Mouse (Mus musculus) ovary, postnatal 14 days (tissue): ENCODE data around the gene Csnk1e.

ENCODE experiments used
- DNase-seq: peaks from one replicate; pipeline ENCODE4 v3.0.0; 2022; ENCODE audit warnings: low spot score

The Csnk1e gene

DNA sequence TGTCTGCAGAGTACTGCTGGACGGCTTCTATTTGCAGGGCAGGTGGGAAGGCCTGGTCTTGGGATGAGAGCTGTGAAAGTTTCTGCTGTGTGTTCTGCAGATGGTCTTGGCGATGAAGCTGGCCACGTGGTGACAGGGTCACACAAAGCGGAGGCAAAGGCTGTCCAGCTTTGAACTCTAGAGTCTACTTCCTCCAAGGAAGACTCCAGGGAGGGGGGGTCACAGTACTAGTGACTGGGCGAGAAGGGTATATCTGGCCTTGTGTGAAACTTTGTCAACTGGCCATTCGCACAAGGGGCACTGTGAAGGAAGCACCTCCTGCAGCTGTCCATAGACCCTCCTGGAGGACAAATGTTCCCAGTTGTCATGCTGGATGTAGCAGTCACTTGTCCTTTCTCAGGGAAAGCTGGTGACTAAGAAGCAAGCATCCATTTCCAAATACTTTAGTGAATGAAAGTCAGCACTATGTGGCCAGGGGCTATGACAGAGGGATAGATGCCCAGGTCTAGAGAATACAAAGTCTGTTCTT, 32.6 kb downstream of the Csnk1e start:
- DNase-seq, result no peak

DNA sequence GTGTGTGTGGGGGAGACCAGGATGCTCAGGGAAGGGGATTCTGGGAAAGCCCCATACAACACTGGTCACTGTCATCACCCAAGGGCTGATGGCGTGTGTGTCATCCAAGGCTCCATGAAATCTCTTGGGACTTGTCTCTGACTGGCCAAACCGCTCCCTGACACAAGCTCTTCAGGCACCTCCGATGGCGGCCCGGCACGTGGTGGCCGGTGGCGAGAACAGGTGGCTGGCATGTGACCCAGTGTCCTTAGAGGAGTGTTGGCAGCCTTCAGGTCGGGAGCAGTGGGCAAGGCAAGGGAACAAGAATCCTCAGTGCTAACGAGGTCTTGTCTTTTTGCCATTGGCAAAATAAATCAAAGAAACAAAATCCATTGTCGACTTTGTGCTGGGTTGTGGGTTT, 36.7 kb downstream of the Csnk1e start:
- DNase-seq, result no peak

DNA sequence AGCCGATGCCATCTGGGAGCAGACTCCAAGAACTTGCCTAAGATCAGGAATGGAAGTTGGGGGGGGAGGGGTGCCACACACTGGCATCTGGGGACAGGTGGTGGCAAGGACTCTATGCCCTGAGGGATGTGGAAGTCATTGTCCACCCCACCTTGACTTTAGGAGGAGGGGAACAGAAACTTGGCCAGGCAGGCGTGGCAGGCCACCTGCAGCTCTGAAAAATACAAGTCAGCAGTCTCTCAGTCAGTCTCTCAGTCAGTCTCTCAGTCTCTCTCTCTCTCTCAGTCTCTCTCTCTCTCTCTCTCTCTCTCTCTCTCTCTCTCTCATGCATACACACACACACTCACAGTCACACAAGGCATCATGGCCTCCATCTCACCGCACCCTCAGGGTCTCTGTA, 37.1 kb downstream of the Csnk1e start:
- no peak for DNase-seq

DNA sequence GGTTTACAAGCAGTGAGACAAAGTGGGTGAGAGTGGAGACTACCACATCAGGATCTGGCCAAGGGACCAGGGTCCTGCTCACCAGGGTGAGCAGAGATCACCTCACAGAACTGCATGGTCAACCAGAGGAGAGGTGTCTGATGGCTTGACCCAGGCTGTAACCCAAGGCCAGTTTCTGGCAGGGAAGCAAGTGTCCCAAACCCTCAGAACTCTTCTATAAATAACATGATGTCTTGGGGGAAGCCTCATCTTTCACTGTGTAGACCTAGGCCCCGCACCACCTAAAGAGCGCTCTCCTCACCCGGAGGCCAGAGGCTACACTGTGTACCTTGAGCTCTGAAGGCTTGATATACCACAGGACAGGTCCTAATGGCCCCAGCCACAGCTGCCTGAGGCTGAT, 38.0 kb downstream of the Csnk1e start:
- DNase-seq, result no peak

DNA sequence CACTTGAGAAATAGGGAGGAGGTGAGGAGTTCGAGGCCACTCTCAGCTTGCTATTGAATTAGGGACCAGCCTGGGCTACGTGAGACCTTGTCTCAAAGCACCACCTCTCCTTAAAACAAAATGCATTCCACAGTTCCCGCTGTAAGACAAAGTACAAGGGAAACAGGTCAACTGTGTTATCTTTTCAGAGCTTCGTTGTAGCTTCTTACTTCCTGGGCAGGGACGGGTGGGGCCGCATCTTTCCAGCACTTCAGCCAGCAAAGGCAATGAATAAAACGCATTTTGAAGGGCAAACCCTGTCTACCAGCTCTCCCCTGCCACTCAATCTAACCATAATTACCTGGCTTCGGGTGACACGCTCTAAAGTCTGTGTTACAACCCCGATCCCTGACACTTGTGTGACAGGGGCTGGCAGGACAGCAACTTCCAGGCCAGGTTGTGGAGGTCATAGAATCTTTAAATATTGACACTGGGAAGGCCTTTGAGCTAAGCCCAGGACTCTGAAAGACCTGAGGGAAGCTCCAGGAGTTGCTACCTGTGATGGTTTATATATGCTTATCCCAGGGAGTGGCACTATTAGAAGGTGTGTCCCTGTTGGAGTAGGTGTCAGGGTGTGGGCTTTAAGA, 38.8 kb downstream of the Csnk1e start:
- no peak for DNase-seq

DNA sequence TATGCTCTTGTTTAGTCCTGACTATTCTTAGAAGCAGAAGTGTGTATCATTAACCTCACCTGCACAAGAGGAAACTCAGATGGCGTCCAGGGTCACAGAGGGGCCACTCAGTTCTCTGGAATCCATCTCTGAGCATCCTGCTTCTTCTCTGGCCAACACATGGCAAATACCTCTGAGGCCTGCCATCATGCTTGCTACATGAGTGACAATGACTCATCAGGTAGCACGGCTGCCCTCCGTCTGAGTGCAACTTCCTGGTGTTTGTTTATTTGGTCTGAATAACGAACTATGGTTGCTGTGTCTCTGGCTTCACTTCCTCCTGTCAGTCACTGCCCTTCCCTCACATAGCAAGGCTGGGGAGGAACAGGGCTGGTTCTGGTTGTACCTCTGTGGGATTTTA, 40.9 kb downstream of the Csnk1e start:
- no peak for DNase-seq

DNA sequence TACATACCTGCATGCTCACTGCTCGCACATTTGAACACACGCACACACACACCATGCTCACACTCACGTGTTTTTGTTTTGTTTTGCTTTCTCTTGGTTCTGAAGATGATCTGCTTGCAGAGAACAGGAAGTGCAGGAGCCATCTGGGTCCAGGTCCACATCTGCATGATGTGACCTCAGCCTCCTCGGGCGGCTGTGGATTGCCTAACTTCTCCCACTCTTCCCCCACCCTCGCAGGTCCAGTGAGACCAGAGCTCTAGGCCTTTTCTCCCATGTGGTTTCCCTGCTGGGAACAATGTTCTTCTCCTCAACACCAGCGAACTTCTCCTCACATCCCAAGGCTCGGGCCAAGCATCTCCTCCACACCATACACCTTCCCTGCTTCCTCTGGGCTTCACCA, 41.6 kb downstream of the Csnk1e start:
- no peak for DNase-seq

DNA sequence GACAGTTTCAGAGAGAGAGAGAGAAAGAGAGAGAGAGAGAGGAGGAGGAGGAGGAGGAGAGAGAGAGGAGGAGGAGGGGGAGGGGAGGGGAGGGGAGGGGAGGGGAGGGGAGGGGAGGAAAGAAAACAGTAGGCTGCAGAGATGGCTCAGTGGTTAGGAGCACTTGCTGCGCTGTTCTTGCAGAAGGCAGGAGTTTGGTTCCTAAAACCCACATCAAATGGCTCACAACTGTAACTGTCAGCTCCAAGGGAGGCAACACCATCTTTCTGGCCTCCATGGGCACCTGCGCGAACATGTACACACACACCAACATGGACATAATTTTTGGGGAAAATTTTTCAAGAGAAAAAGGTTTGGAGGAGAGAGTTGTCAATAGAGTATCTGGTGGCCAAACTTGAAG, 42.2 kb downstream of the Csnk1e start:
- no peak for DNase-seq

DNA sequence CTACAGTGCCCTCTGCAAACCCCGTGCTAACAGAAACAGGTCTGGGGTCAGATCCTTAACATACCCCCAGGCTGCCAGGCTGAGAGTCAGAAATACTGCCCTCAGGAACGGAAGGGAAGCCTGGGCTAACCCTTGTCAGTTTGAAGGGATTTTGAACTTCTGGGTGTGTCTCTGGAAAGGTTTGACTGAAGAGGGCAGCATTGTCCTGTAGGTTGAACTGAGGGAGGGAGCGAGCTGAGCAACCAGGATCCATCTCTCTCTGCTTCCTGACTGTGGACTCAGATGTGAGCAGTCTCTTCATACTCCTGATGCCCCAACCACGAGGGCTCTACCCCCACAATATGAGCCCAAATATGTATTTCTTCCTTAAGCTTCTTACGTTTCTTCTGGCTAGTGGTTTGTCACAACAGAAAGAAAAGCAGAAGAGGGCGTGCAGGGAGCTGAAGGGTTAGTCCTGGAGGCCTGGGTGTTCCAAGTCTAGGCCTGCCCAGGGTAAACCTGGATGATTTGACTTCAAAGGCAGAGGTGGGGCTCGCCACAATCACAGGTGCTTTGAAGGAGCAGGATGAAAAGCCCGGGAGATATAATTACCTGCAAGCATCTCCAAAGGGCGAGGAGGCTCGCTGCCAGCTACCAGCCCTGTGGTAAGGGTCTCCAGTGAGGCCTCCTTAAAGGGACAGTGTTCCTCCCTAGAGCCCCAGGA, 43.9 kb downstream of the Csnk1e start:
- no peak for DNase-seq

DNA sequence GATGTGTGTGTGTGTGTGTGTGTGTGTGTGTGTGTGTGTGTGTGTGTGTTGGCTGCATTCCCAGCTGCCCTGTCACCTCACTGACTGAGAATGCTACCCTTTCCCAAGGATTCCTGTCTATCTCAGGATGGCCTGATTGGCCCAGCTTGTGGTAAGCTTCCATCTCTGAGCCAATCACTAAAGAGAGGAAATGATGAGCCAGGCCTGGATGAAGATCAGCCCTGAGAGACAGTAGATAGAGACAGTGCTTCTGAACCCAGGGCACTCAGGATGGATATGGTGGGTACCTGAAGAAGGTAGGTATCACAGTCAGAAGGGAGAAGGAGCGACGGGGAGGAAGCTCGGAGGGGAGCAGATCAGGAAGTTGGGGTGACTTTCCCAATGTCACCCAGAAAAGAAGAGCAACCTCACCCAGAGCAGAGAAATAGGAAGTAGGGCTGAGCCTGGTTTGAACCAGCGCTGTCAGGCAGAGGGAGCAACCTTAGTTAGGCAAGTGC, 46.2 kb downstream of the Csnk1e start:
- no peak for DNase-seq

DNA sequence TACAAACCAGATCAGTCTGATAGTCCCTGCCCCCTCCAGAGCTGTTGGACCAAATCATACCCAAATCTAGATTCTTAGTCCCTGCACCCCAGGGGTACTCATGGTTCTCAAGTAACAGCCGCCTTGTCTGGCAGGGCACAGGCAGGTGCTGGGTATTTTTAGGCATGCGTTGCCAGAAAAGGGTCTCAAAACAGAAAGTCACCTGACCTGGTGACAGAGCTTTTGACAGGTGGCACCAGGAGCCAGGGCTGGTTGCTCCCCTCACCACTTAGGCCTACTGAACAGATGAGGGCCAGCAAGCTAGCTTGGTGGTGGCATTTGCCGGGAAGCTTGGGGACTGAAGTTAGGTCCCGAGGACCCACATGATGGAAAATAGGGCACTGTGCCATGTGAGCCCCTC, 48.8 kb downstream of the Csnk1e start:
- no peak for DNase-seq

DNA sequence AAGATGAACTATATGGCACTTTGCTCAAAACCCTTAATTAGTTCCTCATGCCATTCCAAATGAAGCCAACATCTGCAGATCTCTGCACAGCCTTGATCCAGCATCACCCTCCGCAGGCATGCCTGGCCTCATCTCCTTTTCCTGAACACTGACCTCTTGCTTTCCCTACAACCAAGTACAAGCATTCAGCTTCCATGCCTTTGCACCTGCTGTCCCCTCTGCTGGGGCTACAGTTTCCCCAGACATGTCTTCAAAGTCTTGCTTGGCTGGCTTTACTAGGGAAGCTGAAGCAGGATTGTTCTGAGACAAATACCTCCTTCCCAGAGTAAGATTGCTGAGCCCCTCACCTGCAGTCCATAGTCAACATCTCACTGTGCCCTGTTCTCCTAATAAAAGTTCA, 51.1 kb downstream of the Csnk1e start:
- DNase-seq, result no peak

DNA sequence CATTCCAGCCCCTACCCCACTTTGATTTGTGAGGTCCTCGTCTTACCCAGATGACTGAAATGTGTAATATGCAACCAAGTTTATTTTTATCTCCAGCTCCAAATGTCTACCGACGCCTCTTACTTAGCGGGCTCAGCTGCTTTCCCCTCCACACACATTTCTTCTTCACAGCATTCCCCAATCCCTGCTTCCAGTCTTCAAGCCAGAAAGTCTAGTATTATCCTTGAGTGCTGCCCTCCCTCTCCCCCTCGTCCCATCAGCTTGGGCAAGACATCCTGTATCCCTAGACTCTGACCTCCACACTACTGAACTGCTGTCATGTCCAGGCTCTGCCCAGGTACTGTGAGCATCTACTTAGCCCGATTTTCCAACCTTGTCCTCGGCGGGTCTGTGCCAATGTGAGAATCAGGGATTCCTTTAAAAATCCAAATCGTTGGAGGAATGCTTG, 51.6 kb downstream of the Csnk1e start:
- DNase-seq, result no peak

DNA sequence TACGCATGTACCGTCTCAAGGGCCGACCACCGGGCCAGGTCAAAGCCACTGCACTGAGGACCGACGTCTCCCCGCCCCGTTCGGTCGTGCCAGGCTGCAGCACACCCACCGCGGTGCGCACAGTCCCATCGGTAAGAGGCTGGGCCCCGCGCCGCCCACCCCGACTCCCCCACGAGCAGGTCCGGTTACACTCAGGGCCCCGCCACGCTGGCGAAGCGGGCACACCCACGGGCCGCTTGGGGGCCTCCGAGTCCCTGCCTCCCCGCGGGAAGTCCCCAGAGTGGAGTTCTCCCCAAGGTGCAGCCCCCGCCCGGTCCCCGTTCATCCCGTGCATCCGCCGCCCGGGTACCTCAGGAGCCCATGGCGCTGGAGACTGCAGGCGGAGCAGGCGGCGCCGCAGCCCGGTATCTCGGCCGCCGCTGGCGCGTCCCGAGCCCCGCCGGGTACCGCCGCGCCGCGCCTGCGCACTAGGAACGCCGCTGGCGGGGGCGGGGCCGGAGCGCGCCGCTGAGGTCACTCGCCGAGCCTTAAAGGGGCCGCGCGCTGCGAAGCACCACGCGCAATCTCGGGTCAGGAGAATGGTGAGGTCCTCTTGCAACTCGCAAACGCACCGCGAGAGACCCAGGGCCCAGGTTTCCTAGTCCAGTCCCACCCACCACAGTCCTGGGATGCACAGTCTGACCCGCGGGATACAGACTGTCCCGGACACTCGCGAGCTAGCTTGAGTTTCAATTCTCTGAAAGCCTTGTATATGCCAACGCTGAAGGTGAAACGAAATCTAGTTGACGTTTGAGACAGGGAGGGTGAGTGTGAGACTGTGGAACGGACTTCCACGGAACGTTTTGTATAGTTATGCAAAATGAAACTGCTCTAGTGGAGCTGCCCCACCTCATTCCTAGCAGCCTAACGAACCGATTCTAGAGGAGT, 52.3 kb downstream of the Csnk1e start, which contains the start of gene Tmem184b:
Tmem184b (minus strand) TSS at position 734 of the 927 bp plus-strand sequence.
- peak; percentile 83 for DNase-seq

DNA sequence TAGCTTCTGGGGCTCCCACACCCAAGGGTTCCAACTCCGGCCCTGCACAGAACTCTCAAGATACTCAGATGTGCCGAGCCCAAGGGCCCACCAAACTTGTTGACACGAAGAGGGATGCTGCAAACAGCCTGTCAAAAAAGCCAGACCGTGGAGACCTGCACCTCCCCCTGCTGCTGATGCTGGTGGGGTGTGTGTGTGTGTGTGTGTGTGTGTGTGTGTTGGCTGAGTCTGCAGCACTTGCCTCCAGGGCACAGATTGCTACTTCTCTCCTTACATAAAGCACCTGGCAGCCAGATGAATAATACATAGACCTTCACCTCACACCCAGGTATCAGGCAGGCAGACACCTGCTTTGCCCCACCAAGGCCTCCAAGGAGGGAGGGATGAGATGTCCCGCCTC, 53.2 kb downstream of the Csnk1e start:
- DNase-seq, result no peak

DNA sequence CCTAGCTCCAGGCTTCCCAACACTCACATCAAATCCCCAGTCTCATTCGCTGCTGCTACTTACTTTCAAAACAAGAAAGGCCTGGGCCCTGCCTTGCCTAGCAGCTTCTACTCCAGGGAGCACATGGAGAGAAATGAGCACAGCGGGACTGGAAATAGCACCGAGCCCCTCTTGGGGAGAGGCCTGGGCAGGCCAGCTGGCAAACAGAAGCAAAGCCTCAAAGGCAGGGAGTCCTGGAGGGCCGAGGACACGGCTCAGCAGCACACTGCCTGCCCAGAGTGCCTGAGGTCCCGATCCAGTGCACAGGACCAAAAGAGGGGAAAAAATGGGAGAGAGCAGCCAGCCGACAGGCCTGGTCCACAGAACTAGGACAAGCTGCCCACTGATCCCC, 54.4 kb downstream of the Csnk1e start:
- no peak for DNase-seq

DNA sequence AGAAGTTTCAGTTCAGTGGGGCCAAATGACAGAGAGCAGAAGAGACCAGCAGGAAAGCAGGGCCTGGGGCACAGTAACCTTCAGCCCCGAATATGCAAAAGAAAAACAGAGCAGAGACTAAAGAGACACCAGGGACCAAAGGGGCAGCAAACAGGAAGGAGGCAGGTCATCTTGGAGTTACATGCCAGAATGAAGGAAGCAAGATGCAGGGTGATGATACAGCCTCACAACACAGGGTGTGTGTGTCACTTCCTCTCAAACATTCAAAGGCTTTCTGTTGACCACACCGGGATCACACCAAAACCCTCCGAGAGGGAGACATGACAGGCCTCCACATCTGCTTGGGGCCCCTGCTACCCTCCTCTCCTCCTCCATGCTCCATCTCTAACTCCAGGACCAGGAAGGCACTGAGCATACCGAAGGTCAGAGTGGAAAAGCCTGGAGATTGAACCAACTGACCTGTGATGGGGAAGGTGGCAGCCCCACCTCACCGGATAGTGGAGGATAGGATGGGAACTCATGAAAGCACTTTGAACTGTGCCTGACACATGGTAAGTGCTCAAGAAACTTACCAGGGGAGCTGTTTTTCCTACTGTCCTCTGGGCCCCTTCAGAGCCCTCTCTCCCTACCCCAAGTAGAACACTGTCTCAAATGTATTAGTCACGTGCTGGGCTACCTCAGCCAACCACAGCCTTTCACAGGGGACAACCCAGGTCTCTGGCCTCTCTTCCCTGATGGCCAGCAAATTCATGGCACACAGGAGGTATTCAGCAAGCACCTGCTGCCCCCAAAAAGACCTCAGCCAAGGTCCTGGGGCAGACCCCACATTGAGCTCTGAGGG, 55.0 kb downstream of the Csnk1e start:
- DNase-seq, result no peak

DNA sequence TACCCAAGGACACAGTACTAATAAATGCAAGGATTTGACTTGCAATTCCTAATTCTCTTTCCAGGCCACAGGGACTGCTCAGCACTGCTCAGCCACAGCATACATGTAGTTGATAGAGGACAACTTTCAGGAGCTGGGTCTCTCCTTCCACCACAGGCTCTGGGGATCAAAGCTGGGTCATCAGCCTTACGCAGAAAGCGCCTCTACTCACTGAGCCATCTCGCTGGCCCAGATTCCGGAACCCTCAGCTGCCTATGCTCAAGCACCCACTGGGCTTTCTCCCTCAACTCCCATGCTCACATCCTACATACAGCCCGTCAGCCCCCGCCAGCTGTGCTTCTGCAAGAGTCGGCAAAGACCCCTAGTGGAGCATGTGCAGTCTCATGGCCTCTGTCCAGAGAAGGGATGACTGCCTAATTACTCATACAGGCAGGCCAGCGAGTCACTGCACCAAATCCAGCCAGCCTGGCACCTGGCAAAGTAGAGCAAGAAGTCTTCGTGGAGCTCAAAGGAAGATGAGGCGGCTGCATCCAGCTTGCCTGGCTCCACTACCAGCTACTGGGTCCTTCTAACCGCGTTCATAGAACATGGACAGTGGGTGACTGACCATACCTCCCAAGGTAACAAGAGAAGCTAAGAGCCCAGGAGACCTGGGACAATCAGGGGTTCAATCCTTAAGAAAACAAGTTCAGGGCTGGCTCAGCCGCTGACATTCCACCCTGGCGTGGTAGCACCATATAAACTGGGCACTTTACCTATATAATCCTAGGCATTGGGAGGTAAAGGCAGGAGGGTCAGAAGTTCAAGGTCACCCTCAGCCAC, 55.9 kb downstream of the Csnk1e start:
- DNase-seq, result no peak

DNA sequence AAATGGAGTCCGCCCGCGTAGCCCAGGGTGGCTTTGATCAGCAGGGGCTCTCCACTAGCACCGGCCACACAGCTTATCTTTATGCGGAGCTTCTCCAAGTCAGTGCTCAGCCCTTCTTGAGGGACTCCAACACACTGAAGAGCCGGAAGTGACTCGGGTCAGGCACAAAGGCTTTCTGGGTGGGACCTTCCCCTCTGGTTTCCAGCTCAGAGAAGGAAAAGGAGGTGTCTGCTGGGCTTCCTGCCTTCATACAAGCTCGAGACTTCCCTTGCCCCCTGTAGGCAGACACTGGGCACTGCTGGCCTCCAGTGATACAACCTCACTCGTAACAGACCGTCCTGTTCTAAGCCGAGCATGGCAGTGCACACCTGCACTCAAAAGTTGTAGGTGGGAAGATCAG, 58.6 kb downstream of the Csnk1e start:
- no peak for DNase-seq

DNA sequence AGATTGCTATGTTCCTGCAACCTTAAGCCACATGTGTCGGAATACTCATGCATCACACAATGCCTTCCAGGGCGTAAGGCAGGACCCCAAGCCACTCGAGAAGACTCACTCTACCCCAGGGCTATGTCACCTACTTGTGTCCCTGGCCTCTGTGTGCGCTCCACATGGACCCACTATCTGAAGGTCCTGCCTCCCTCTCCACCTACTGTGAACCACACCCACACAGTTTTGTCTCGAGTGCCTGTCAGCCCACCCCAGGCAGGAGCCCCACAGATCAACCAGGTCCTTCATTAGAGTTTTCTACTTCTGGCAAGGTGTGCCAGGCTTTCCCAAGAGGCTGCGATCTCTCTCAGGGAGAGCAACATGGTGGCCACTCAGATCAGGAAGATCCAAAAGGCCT, 60.1 kb downstream of the Csnk1e start:
- DNase-seq, result no peak

DNA sequence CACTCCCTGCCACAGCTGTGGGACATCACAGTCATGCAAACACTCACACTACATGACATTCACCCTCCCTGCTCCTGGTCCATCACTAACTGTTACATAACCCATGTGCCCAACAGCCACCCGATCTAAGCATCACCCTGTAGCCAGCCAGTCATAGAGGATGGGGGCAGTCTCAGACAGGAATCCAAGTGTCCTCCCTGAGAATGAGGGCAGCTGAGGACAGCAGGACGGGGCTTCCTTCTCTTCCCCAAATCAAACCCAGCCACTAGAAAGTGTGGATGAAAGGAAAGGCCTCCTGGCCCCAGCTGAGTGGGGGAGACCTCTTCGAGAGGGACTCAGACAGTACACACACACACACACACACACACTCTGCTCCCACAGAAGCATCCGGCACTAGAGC, 60.5 kb downstream of the Csnk1e start:
- DNase-seq, result no peak
